Mouse (Mus musculus) intestine, embryonic 15.5 days (tissue): ENCODE results near the gene Prpf8. TPM values are rescaled to one million over a fixed set of nuclear protein-coding genes. Genes with fewer than 3 reads are reported as not detected.

Source experiments
- ATAC-seq: fragments of 200-750 bp; cut with Nextera tagmentation; 2 replicates; pipeline ENCODE4 v1.8.0; 2017; ENCODE audit warnings: moderate TSS enrichment, moderate library complexity
- H3K27ac ChIP-seq: fragments of 300-500 bp; sonication (generic); 2 replicates; pipeline ENCODE4 v1.5.1; 2015; ENCODE audit warnings: mild to moderate bottlenecking, inconsistent platforms
- H3K27me3 ChIP-seq: fragments of 300-500 bp; sonication (generic); replicated peaks from 2 replicates; pipeline ENCODE4 v1.6.1; 2015; ENCODE audit warnings: inconsistent platforms
- H3K36me3 ChIP-seq: fragments of 300-500 bp; sonication (generic); 2 replicates; pipeline ENCODE4 v1.6.1; 2015; ENCODE audit warnings: inconsistent platforms
- H3K4me1 ChIP-seq: fragments of 300-500 bp; sonication (generic); replicated peaks from 2 replicates; pipeline ENCODE4 v1.6.1; 2015; ENCODE audit warnings: inconsistent platforms
- H3K4me2 ChIP-seq: fragments of 300-500 bp; sonication (generic); replicated peaks from 2 replicates; pipeline ENCODE4 v1.6.1; 2015; ENCODE audit warnings: mild to moderate bottlenecking, inconsistent platforms
- H3K4me3 ChIP-seq: fragments of 300-500 bp; sonication (generic); replicated peaks from 2 replicates; pipeline ENCODE4 v1.5.1; 2015; ENCODE audit warnings: inconsistent platforms
- H3K9ac ChIP-seq: fragments of 300-500 bp; sonication (generic); 2 replicates; pipeline ENCODE4 v1.6.1; 2015; ENCODE audit warnings: inconsistent platforms
- H3K9me3 ChIP-seq: fragments of 300-500 bp; sonication (generic); 2 replicates; pipeline ENCODE4 v1.6.1; 2016; ENCODE audit warnings: inconsistent platforms
- whole genome bisulfite sequencing: fragments of 180-500 bp; shearing (Covaris S2); methylation state at CpG from one replicate; pipeline ENCODE4 v1.1.7; 2015; 5-methylcytosine and 5-hydroxymethylcytosine counted together
- polyA plus RNA-seq: library from polyadenylated mRNA; unstranded; fragments of >200 nt; fragmentation: Nextera tagmentation; extraction: Ambion mirVana; gene quantifications from 2 replicates; pipeline ENCODE4 v1.2.1, GENCODE M21; 2015

Prpf8 gene
- 47.5 and 48.2 TPM in 2 replicates for polyA plus RNA-seq

- peaks cover 8% of the 10 kb centered on the region for H3K4me1 ChIP-seq
- H3K27ac ChIP-seq: peak within 1 kb of the TSS; percentile 66
- WGBS: under 1% methylated on average over 52 of the region's 52 CpGs
- peak within 1 kb of the TSS; percentile 89 for H3K4me2 ChIP-seq
- ATAC-seq: peak; percentile 100
- peak within 1 kb of the TSS; percentile 98 for H3K9ac ChIP-seq
- no peaks in the 10 kb centered on the region for H3K27me3 ChIP-seq
- no peaks in the 10 kb centered on the region for H3K9me3 ChIP-seq
- H3K4me3 ChIP-seq: peak within 1 kb of the TSS; percentile 97
- peaks cover 23% of the 10 kb centered on the region for H3K36me3 ChIP-seq
Measured at GRCm38 (mm10) chr11:75486601-75487285, at the start of gene Prpf8. Gene Prpf8, plus strand, starts transcription at chr11:75486816.

- no peak overlapping the region for H3K27ac ChIP-seq
- no peak overlapping the region for H3K9ac ChIP-seq
- 78% methylated on average over 13 of the region's 13 CpGs for WGBS
Measured at GRCm38 (mm10) chr11:75438194-75438593, 48.4 kb upstream of the Prpf8 start.

GRCm38 (mm10) chr11:75438804-75439203, 47.8 kb upstream of the Prpf8 start:
- Histone ChIP-seq H3K27me3 (no peaks in the 10 kb centered on the region), H3K4me1 (peaks cover 4% of the 10 kb centered on the region; the same call in 1 of the 2 replicates), H3K27ac (no peak overlapping the region), H3K9ac (no peak overlapping the region), H3K36me3 (peaks cover 9% of the 10 kb centered on the region; the same call in 1 of the 2 replicates), H3K4me3 (no peak overlapping the region), H3K9me3 (no peaks in the 10 kb centered on the region), H3K4me2 (no peak overlapping the region)
- 89% methylated on average over 3 of the region's 3 CpGs for WGBS
- ATAC-seq: no peak

More at GRCm38 (mm10) chr11:75438194-75438593, 48.4 kb upstream of the Prpf8 start:
- Histone ChIP-seq H3K36me3 (0 out of 2 replicates have a peak, but pooled peaks cover 9% of the 10 kb centered on the region), H3K4me3 (no peak overlapping the region), H3K4me2 (no peak overlapping the region), H3K4me1 (peaks cover 4% of the 10 kb centered on the region; the same call in 1 of the 2 replicates), H3K9me3 (no peaks in the 10 kb centered on the region), H3K27me3 (no peaks in the 10 kb centered on the region)
- ATAC-seq: no peak

GRCm38 (mm10) chr11:75439363-75439762, 47.3 kb upstream of the Prpf8 start, which contains the start of gene Serpinf2:
Gene Serpinf2, minus strand, starts transcription at chr11:75439591.
- Histone ChIP-seq H3K27me3 (no peaks in the 10 kb centered on the region), H3K4me3 (no peak within 1 kb of the TSS), H3K36me3 (peaks cover 9% of the 10 kb centered on the region; the same call in 1 of the 2 replicates), H3K4me2 (0 out of 2 replicates have a peak within 1 kb of the TSS, but pooled peaks have one; percentile 17), H3K27ac (no peak within 1 kb of the TSS), H3K9me3 (no peaks in the 10 kb centered on the region), H3K4me1 (peaks cover 4% of the 10 kb centered on the region; the same call in 1 of the 2 replicates), H3K9ac (0 out of 2 replicates have a peak within 1 kb of the TSS, but pooled peaks have one; percentile 13)
- ATAC-seq: peak; percentile 86
- WGBS: 65% methylated on average over 6 of the region's 6 CpGs

GRCm38 (mm10) chr11:75439951-75440350, 46.7 kb upstream of the Prpf8 start:
- no peak for ATAC-seq
- H3K4me2 ChIP-seq: no peak overlapping the region
- no peak overlapping the region for H3K9ac ChIP-seq
- H3K27me3 ChIP-seq: no peaks in the 10 kb centered on the region
- H3K4me3 ChIP-seq: no peak overlapping the region
- peaks cover 4% of the 10 kb centered on the region; the same call in 1 of the 2 replicates for H3K4me1 ChIP-seq
- H3K36me3 ChIP-seq: peaks cover 9% of the 10 kb centered on the region; the same call in 1 of the 2 replicates
- no peak overlapping the region for H3K27ac ChIP-seq
- no peaks in the 10 kb centered on the region for H3K9me3 ChIP-seq
- WGBS: 89% methylated on average over 3 of the region's 3 CpGs

GRCm38 (mm10) chr11:75441034-75441433, 45.6 kb upstream of the Prpf8 start:
- Histone ChIP-seq H3K9me3 (no peaks in the 10 kb centered on the region), H3K27ac (no peak overlapping the region), H3K36me3 (peaks cover 9% of the 10 kb centered on the region; the same call in 1 of the 2 replicates), H3K9ac (no peak overlapping the region), H3K27me3 (no peaks in the 10 kb centered on the region), H3K4me3 (no peak overlapping the region), H3K4me2 (no peak overlapping the region), H3K4me1 (peaks cover 4% of the 10 kb centered on the region; the same call in 1 of the 2 replicates)
- 75% methylated on average over 7 of the region's 7 CpGs for WGBS
- no peak for ATAC-seq

- WGBS: 91% methylated on average over 16 of the region's 16 CpGs
- H3K4me2 ChIP-seq: no peak overlapping the region
- ATAC-seq: no peak
- no peaks in the 10 kb centered on the region for H3K27me3 ChIP-seq
- peaks cover 4% of the 10 kb centered on the region; the same call in 1 of the 2 replicates for H3K4me1 ChIP-seq
- H3K27ac ChIP-seq: no peak overlapping the region
- H3K36me3 ChIP-seq: peaks cover 9% of the 10 kb centered on the region; the same call in 1 of the 2 replicates
- no peak overlapping the region for H3K9ac ChIP-seq
- H3K9me3 ChIP-seq: no peaks in the 10 kb centered on the region
- H3K4me3 ChIP-seq: no peak overlapping the region
Measured at GRCm38 (mm10) chr11:75441601-75442000, 45.0 kb upstream of the Prpf8 start.

- Histone ChIP-seq H3K27me3 (no peaks in the 10 kb centered on the region), H3K4me3 (no peak overlapping the region), H3K4me1 (peaks cover 4% of the 10 kb centered on the region; the same call in 1 of the 2 replicates), H3K4me2 (no peak overlapping the region), H3K9me3 (no peaks in the 10 kb centered on the region), H3K9ac (no peak overlapping the region), H3K36me3 (peaks cover 9% of the 10 kb centered on the region; the same call in 1 of the 2 replicates), H3K27ac (no peak overlapping the region)
- ATAC-seq: no peak
- WGBS: 60% methylated on average over 8 of the region's 8 CpGs
Measured at GRCm38 (mm10) chr11:75443711-75444110, 42.9 kb upstream of the Prpf8 start.

GRCm38 (mm10) chr11:75448575-75448974, 38.0 kb upstream of the Prpf8 start:
- no peak overlapping the region for H3K9ac ChIP-seq
- peaks cover 7% of the 10 kb centered on the region for H3K4me1 ChIP-seq
- H3K4me3 ChIP-seq: no peak overlapping the region
- H3K36me3 ChIP-seq: peaks cover 3% of the 10 kb centered on the region; the same call in 1 of the 2 replicates
- no peaks in the 10 kb centered on the region for H3K27me3 ChIP-seq
- no peaks in the 10 kb centered on the region for H3K9me3 ChIP-seq
- no peak overlapping the region for H3K27ac ChIP-seq
- 85% methylated on average over 3 of the region's 3 CpGs for WGBS
- no peak for ATAC-seq
- no peak overlapping the region for H3K4me2 ChIP-seq

GRCm38 (mm10) chr11:75449695-75450094, 36.9 kb upstream of the Prpf8 start:
- ATAC-seq: no peak
- H3K9ac ChIP-seq: no peak overlapping the region
- WGBS: 60% methylated on average over 7 of the region's 7 CpGs

GRCm38 (mm10) chr11:75450304-75450908, 36.2 kb upstream of the Prpf8 start:
- Histone ChIP-seq H3K9me3 (no peaks in the 10 kb centered on the region), H3K27me3 (no peaks in the 10 kb centered on the region), H3K36me3 (0 out of 2 replicates have a peak, but pooled peaks cover 3% of the 10 kb centered on the region), H3K27ac (no peak overlapping the region), H3K4me1 (peaks cover 19% of the 10 kb centered on the region), H3K9ac (no peak overlapping the region; the same call in 1 of the 2 replicates), H3K4me3 (no peak overlapping the region), H3K4me2 (no peak overlapping the region)
- no peak for ATAC-seq
- WGBS: 82% methylated on average over 8 of the region's 8 CpGs

More at GRCm38 (mm10) chr11:75449695-75450094, 36.9 kb upstream of the Prpf8 start:
- Histone ChIP-seq H3K4me1 (peaks cover 13% of the 10 kb centered on the region), H3K36me3 (0 out of 2 replicates have a peak, but pooled peaks cover 3% of the 10 kb centered on the region), H3K27ac (no peak overlapping the region), H3K27me3 (no peaks in the 10 kb centered on the region), H3K4me3 (no peak overlapping the region), H3K9me3 (no peaks in the 10 kb centered on the region), H3K4me2 (no peak overlapping the region)

GRCm38 (mm10) chr11:75450936-75451335, 35.7 kb upstream of the Prpf8 start:
- Histone ChIP-seq H3K9me3 (no peaks in the 10 kb centered on the region), H3K36me3 (0 out of 2 replicates have a peak, but pooled peaks cover 3% of the 10 kb centered on the region), H3K9ac (no peak overlapping the region; the same call in 1 of the 2 replicates), H3K4me3 (no peak overlapping the region), H3K27ac (no peak overlapping the region), H3K4me2 (no peak overlapping the region), H3K27me3 (no peaks in the 10 kb centered on the region), H3K4me1 (peaks cover 19% of the 10 kb centered on the region)
- 83% methylated on average over 15 of the region's 15 CpGs for WGBS
- no peak for ATAC-seq
